Comparison of ENCODE assay signal across 8 mouse cellular contexts in genomic region chr10:14056584-14057451, GRCm38 (mm10).
DNase-seq lines count a peak whose midpoint lies in the region; ATAC-seq and TF ChIP-seq lines count a peak whose summit lies in the region.

No protein-coding gene starts in this region.

- TF ChIP-seq CTCF in liver, postnatal 0 days (IDR thresholded peaks at IDR 0.05; ENCODE audit: low read depth) = no peak

- no peaks in the 10 kb centered on the region for H3K36me3 ChIP-seq in liver, postnatal 0 days (replicated peaks; ENCODE audit: insufficient read depth, low read length)
- H3K36me3 ChIP-seq in liver, embryonic 12.5 days = no peaks in the 10 kb centered on the region
- no peaks in the 10 kb centered on the region for H3K36me3 ChIP-seq in forebrain, embryonic 16.5 days (ENCODE audit: control insufficient read depth, insufficient read depth)
- no peaks in the 10 kb centered on the region for H3K36me3 ChIP-seq in hindbrain, embryonic 10.5 days
- H3K36me3 ChIP-seq in limb, embryonic 15.5 days = no peaks in the 10 kb centered on the region

- peaks cover 14% of the 10 kb centered on the region for H3K4me1 ChIP-seq in liver, postnatal 0 days (ENCODE audit: insufficient read depth)
- H3K4me1 ChIP-seq in liver, embryonic 12.5 days = no peaks in the 10 kb centered on the region
- peaks cover 20% of the 10 kb centered on the region for H3K4me1 ChIP-seq in forebrain, embryonic 16.5 days (replicated peaks; ENCODE audit: control insufficient read depth, insufficient read depth, low read length)
- peaks cover 27% of the 10 kb centered on the region for H3K4me1 ChIP-seq in hindbrain, embryonic 10.5 days (replicated peaks)
- peaks cover 18% of the 10 kb centered on the region for H3K4me1 ChIP-seq in limb, embryonic 15.5 days

- no peak overlapping the region for H3K4me3 ChIP-seq in liver, postnatal 0 days (ENCODE audit: low read depth, low read length)
- H3K4me3 ChIP-seq in liver, embryonic 12.5 days = no peak overlapping the region
- no peak overlapping the region for H3K4me3 ChIP-seq in forebrain, embryonic 16.5 days (replicated peaks; ENCODE audit: low read length)
- H3K4me3 ChIP-seq in hindbrain, embryonic 10.5 days = no peak overlapping the region
- H3K4me3 ChIP-seq in limb, embryonic 15.5 days = no peak overlapping the region

- H3K27me3 ChIP-seq in liver, postnatal 0 days (ENCODE audit: insufficient read depth, low read length) = no peaks in the 10 kb centered on the region
- no peaks in the 10 kb centered on the region for H3K27me3 ChIP-seq in liver, embryonic 12.5 days (replicated peaks)
- no peaks in the 10 kb centered on the region for H3K27me3 ChIP-seq in forebrain, embryonic 16.5 days (replicated peaks; ENCODE audit: control insufficient read depth, insufficient read depth, low read length)
- no peaks in the 10 kb centered on the region for H3K27me3 ChIP-seq in hindbrain, embryonic 10.5 days (ENCODE audit: insufficient read depth, poor library complexity, severe bottlenecking)
- no peaks in the 10 kb centered on the region for H3K27me3 ChIP-seq in limb, embryonic 15.5 days

- no peak overlapping the region for H3K9ac ChIP-seq in liver, postnatal 0 days (replicated peaks)
- H3K9ac ChIP-seq in liver, embryonic 12.5 days = no peak overlapping the region
- H3K9ac ChIP-seq in forebrain, embryonic 16.5 days (replicated peaks; ENCODE audit: low read depth, low read length) = no peak overlapping the region
- H3K9ac ChIP-seq in limb, embryonic 15.5 days = no peak overlapping the region

- H3K27ac ChIP-seq in liver, postnatal 0 days (ENCODE audit: low read depth) = no peak overlapping the region
- H3K27ac ChIP-seq in liver, embryonic 12.5 days = no peak overlapping the region
- no peak overlapping the region for H3K27ac ChIP-seq in forebrain, embryonic 16.5 days (ENCODE audit: low read length)
- H3K27ac ChIP-seq in hindbrain, embryonic 10.5 days = peak overlapping the region; percentile 83
- H3K27ac ChIP-seq in limb, embryonic 15.5 days = no peak overlapping the region

- peak; percentile 28 for DNase-seq in liver, postnatal 0 days
- DNase-seq in cerebellum, adult 11 months = peak; percentile 77
- peak; percentile 41 for DNase-seq in hindbrain, embryonic 10.5 days (ENCODE audit: low spot score)

- WGBS in liver, postnatal 0 days (ENCODE audit: insufficient replicate concordance) = 63% methylated on average over 8 of the region's 8 CpGs
- 57% methylated on average over 8 of the region's 8 CpGs for WGBS in liver, embryonic 12.5 days (ENCODE audit: insufficient replicate concordance)
- WGBS in forebrain, embryonic 16.5 days = 9% methylated on average over 8 of the region's 8 CpGs
- 24% methylated on average over 8 of the region's 8 CpGs for WGBS in hindbrain, embryonic 10.5 days
- 59% methylated on average over 8 of the region's 8 CpGs for WGBS in limb, embryonic 15.5 days

- 0 out of 2 replicates have a peak, but pooled peaks have one; percentile 10 for ATAC-seq in liver, postnatal 0 days
- ATAC-seq in liver, embryonic 12.5 days = no peak
- peak; percentile 84 for ATAC-seq in forebrain, embryonic 16.5 days
- peak; percentile 63; the same call in 1 of the 2 replicates for ATAC-seq in limb, embryonic 15.5 days (ENCODE audit: insufficient number of reproducible peaks, low FRiP score, low TSS enrichment, low read depth)
- ATAC-seq in neutrophil, adult 5-6 weeks (ENCODE audit: extremely low read depth, insufficient number of reproducible peaks, low FRiP score, poor library complexity, severe bottlenecking) = peak; percentile 17; the same call in 1 of the 2 replicates
- ATAC-seq in megakaryocyte, adult 5-6 weeks (ENCODE audit: poor library complexity, severe bottlenecking) = no peak

- H3K9me3 ChIP-seq in liver, postnatal 0 days (ENCODE audit: low read length) = no peaks in the 10 kb centered on the region
- H3K9me3 ChIP-seq in liver, embryonic 12.5 days (replicated peaks) = no peaks in the 10 kb centered on the region
- no peaks in the 10 kb centered on the region for H3K9me3 ChIP-seq in forebrain, embryonic 16.5 days (ENCODE audit: control insufficient read depth, low read length)
- H3K9me3 ChIP-seq in hindbrain, embryonic 10.5 days = no peaks in the 10 kb centered on the region
- no peaks in the 10 kb centered on the region for H3K9me3 ChIP-seq in limb, embryonic 15.5 days

- no peak overlapping the region for H3K4me2 ChIP-seq in liver, postnatal 0 days (ENCODE audit: low read depth, low read length)
- no peak overlapping the region for H3K4me2 ChIP-seq in liver, embryonic 12.5 days
- H3K4me2 ChIP-seq in forebrain, embryonic 16.5 days (ENCODE audit: low read length) = no peak overlapping the region
- no peak overlapping the region for H3K4me2 ChIP-seq in limb, embryonic 15.5 days

- no peak for TF ChIP-seq EP300 in liver, postnatal 0 days (IDR thresholded peaks at IDR 0.05; ENCODE audit: low read depth)

Comparison
In these comparisons a context has a peak if more than half of its experiments do, and no peak if none do; other contexts are left out.
1. ATAC-seq: peak in liver, postnatal 0 days (single experiment), forebrain, embryonic 16.5 days (single experiment), limb, embryonic 15.5 days (single experiment) and neutrophil, adult 5-6 weeks (single experiment); none in liver, embryonic 12.5 days (single experiment) and megakaryocyte, adult 5-6 weeks (single experiment).
2. Peak in every context shown above with its lines, with median percentiles within 50 percentile points of each other: DNase-seq.